In genomic region chr19:7422656-7423027, GRCm38 (mm10) we compare ENCODE assay signal across 8 mouse cellular contexts. TPM values are rescaled to one million over a fixed set of nuclear protein-coding genes. Genes with fewer than 3 reads are reported as not detected.
DNase-seq lines count a peak whose midpoint lies in the region; ATAC-seq lines count a peak whose summit lies in the region.

No protein-coding gene starts in this region.

- WGBS in heart, embryonic 11.5 days (ENCODE audit: insufficient replicate concordance) = 11% methylated on average over 35 of the region's 35 CpGs
- WGBS in hindbrain, embryonic 11.5 days = 9% methylated on average over 28 of the region's 35 CpGs
- WGBS in midbrain, embryonic 10.5 days = 5% methylated on average over 35 of the region's 35 CpGs

- no peaks in the 10 kb centered on the region for H3K27me3 ChIP-seq in heart, embryonic 11.5 days (ENCODE audit: control insufficient read depth, insufficient read depth, low read length)
- H3K27me3 ChIP-seq in hindbrain, embryonic 11.5 days (ENCODE audit: control insufficient read depth, insufficient read depth, low read length) = no peaks in the 10 kb centered on the region; the same call in 1 of the 2 replicates
- peaks cover 41% of the 10 kb centered on the region for H3K27me3 ChIP-seq in midbrain, embryonic 10.5 days (ENCODE audit: low read depth, poor library complexity, severe bottlenecking)

- H3K36me3 ChIP-seq in heart, embryonic 11.5 days (ENCODE audit: control insufficient read depth, insufficient read depth, low read length) = peaks cover 25% of the 10 kb centered on the region
- peaks cover 9% of the 10 kb centered on the region for H3K36me3 ChIP-seq in hindbrain, embryonic 11.5 days (ENCODE audit: control insufficient read depth, insufficient read depth, low read length)
- H3K36me3 ChIP-seq in midbrain, embryonic 10.5 days = peaks cover 83% of the 10 kb centered on the region

- peaks cover 64% of the 10 kb centered on the region for H3K4me1 ChIP-seq in heart, embryonic 11.5 days (ENCODE audit: control insufficient read depth, insufficient read depth, low read length)
- peaks cover 46% of the 10 kb centered on the region for H3K4me1 ChIP-seq in hindbrain, embryonic 11.5 days (replicated peaks; ENCODE audit: control insufficient read depth, insufficient read depth, low read length)
- peaks cover 62% of the 10 kb centered on the region for H3K4me1 ChIP-seq in midbrain, embryonic 10.5 days

- no peak overlapping the region for H3K27ac ChIP-seq in heart, embryonic 11.5 days (ENCODE audit: low read depth, low read length)
- H3K27ac ChIP-seq in hindbrain, embryonic 11.5 days (ENCODE audit: low read depth, low read length) = peak overlapping the region; percentile 86
- H3K27ac ChIP-seq in midbrain, embryonic 10.5 days (replicated peaks) = peak overlapping the region; percentile 78

- DNase-seq in heart, adult 8-10 months (ENCODE audit: low spot score) = no peak
- DNase-seq in ZHBTc4 (ENCODE audit: low read depth, low spot score) = peak; percentile 43
- peak; percentile 63 for DNase-seq in hindbrain, embryonic 11.5 days (ENCODE audit: low spot score)
- DNase-seq in midbrain, embryonic 10.5 days (ENCODE audit: low spot score) = no peak
- no peak for DNase-seq in natural killer cell, adult 2 months (ENCODE audit: low spot score in 2 of 2)
- DNase-seq in thymus, postnatal 0 days (ENCODE audit: low spot score) = no peak
- DNase-seq in urinary bladder, adult 18-20 months (ENCODE audit: low spot score in 2 of 2) = no peak

- no peak for ATAC-seq in heart, embryonic 11.5 days (replicated peaks; ENCODE audit: insufficient number of reproducible peaks, low FRiP score, low TSS enrichment)
- ATAC-seq in hindbrain, embryonic 11.5 days (ENCODE audit: low FRiP score) = no peak

- no peaks in the 10 kb centered on the region for H3K9me3 ChIP-seq in heart, embryonic 11.5 days (replicated peaks; ENCODE audit: control insufficient read depth, low read length)
- H3K9me3 ChIP-seq in hindbrain, embryonic 11.5 days (ENCODE audit: control insufficient read depth, low read length) = no peaks in the 10 kb centered on the region
- H3K9me3 ChIP-seq in midbrain, embryonic 10.5 days (replicated peaks) = no peaks in the 10 kb centered on the region

- H3K4me3 ChIP-seq in heart, embryonic 11.5 days (ENCODE audit: low read depth, low read length) = peak overlapping the region; percentile 21
- peak overlapping the region; percentile 26 for H3K4me3 ChIP-seq in hindbrain, embryonic 11.5 days (ENCODE audit: low read depth, low read length)
- H3K4me3 ChIP-seq in midbrain, embryonic 10.5 days = peak overlapping the region; percentile 90

- H3K9ac ChIP-seq in heart, embryonic 11.5 days (ENCODE audit: low read depth, low read length) = peak overlapping the region; percentile 60; the same call in 1 of the 2 replicates
- H3K9ac ChIP-seq in hindbrain, embryonic 11.5 days (ENCODE audit: low read depth, low read length) = peak overlapping the region; percentile 68

- peak overlapping the region; percentile 57 for H3K4me2 ChIP-seq in heart, embryonic 11.5 days
- H3K4me2 ChIP-seq in hindbrain, embryonic 11.5 days (replicated peaks; ENCODE audit: low read depth, low read length) = peak overlapping the region; percentile 55

RNA-seq across cellular contexts. Expression of gene 2700081O15Rik, which starts 5.2 kb away (rescaled TPM):
- polyA plus RNA-seq in heart, embryonic 11.5 days (2014; fragmentation: Nextera tagmentation; extraction: Ambion mirVana) = 4.6 and 4.7 TPM in 2 replicates
- total RNA-seq in heart, adult 8-10 months (2022) = 10 to 100 TPM; 11.5 to 12.0 (median 11.8) TPM
- polyA plus RNA-seq in hindbrain, embryonic 11.5 days (2014; fragmentation: Nextera tagmentation; extraction: Ambion mirVana) = 14.5 and 17.7 TPM in 2 replicates
- polyA plus RNA-seq in midbrain, embryonic 10.5 days (2016; fragmentation: Nextera tagmentation; extraction: Ambion mirVana) = 5.7 and 7.6 TPM in 2 replicates
- polyA plus RNA-seq in thymus, postnatal 0 days (2015; fragmentation: Nextera tagmentation; extraction: Ambion mirVana) = 5.8 and 7.1 TPM in 2 replicates

RNA-seq across cellular contexts. Expression of gene Spindoc, which starts 39.8 kb away (rescaled TPM):
- polyA plus RNA-seq in heart, embryonic 11.5 days (2014; fragmentation: Nextera tagmentation; extraction: Ambion mirVana) = 11.9 and 26.6 TPM in 2 replicates
- 10 to 100 TPM; 13.3 to 15.1 (median 13.8) TPM for total RNA-seq in heart, adult 8-10 months (2022)
- polyA plus RNA-seq in hindbrain, embryonic 11.5 days (2014; fragmentation: Nextera tagmentation; extraction: Ambion mirVana) = 26.1 and 34.6 TPM in 2 replicates
- polyA plus RNA-seq in midbrain, embryonic 10.5 days (2016; fragmentation: Nextera tagmentation; extraction: Ambion mirVana) = 43.1 and 51.7 TPM in 2 replicates
- polyA plus RNA-seq in thymus, postnatal 0 days (2015; fragmentation: Nextera tagmentation; extraction: Ambion mirVana) = 28.6 and 35.2 TPM in 2 replicates

Comparison
In these comparisons a context has a peak if more than half of its experiments do, and no peak if none do; other contexts are left out.
1. H3K4me3 ChIP-seq: peak in every context shown above with its lines; median percentile 90 in midbrain, embryonic 10.5 days; 26 in hindbrain, embryonic 11.5 days; 21 in heart, embryonic 11.5 days.
2. DNase-seq: peak in ZHBTc4 (single experiment) and hindbrain, embryonic 11.5 days (single experiment); none in heart, adult 8-10 months (single experiment), midbrain, embryonic 10.5 days (single experiment), natural killer cell, adult 2 months (0 of 2), thymus, postnatal 0 days (single experiment) and urinary bladder, adult 18-20 months (0 of 2).